Mouse (Mus musculus): ENCODE data around the gene Bhlhb9. TPM values are rescaled to one million over a fixed set of nuclear protein-coding genes. Genes with fewer than 3 reads are reported as not detected.
"Not testable (repeated sequence)": the region's sequence is repeated elsewhere in the genome, so short reads cannot be mapped to it uniquely, and the experiment has no call there.

The Bhlhb9 gene
- total RNA-seq (2021), result 10 to 100 TPM; 66.2 to 71.2 TPM
- long read RNA-seq, experiment 1, transcript Bhlhb9-201 (5 exons, 2,823 nt), result minor isoform, 8 of 130 reads
- long read RNA-seq, experiment 1, transcript Bhlhb9-204 (5 exons, 2,812 nt), result major isoform, 88 of 130 reads
- long read RNA-seq, experiment 1, partial matches to known transcripts, result 8 of 130 reads
- long read RNA-seq, experiment 1, other reads (novel, unspliced or antisense), result 26 of 130 reads
- long read RNA-seq, experiment 2, transcript Bhlhb9-204 (5 exons, 2,812 nt), result major isoform, 70 of 126 reads
- long read RNA-seq, experiment 2, partial matches to known transcripts, result 6 of 126 reads
- long read RNA-seq, experiment 2, other reads (novel, unspliced or antisense), result 46 of 126 reads

- intact Hi-C loops (cut with DNase I), result not testable (repeated sequence)
Measured at GRCm38 (mm10) chrX:135797212-135797644, at the start of gene Bhlhb9. Bhlhb9 (plus strand) TSS chrX:135797594.

GRCm38 (mm10) chrX:135752832-135753231 lies 44.6 kb upstream of the Bhlhb9 start:
- DNase-seq (ENCODE audit: low spot score in 2 of 2), result peak; percentile 76 to 80
- intact Hi-C loops (cut with DNase I), result no loop called here

More at GRCm38 (mm10) chrX:135797212-135797644, at the start of gene Bhlhb9:
- peak; percentile 58 to 71 for DNase-seq (ENCODE audit: low spot score in 2 of 2)

- intact Hi-C loops (cut with DNase I), result no loop called here
- peak; percentile 34 to 59 for DNase-seq (ENCODE audit: low spot score in 2 of 2)
Measured at GRCm38 (mm10) chrX:135761707-135762106, 35.7 kb upstream of the Bhlhb9 start.

GRCm38 (mm10) chrX:135768043-135768548 lies 29.3 kb upstream of the Bhlhb9 start:
- DNase-seq (ENCODE audit: low spot score in 2 of 2), result no peak
- intact Hi-C loops (cut with DNase I), result no loop called here

- intact Hi-C loops (cut with DNase I), result no loop called here
- DNase-seq (ENCODE audit: low spot score in 2 of 2), result no peak
Measured at GRCm38 (mm10) chrX:135768565-135768964, 28.8 kb upstream of the Bhlhb9 start.

- no peak for DNase-seq (ENCODE audit: low spot score in 2 of 2)
- intact Hi-C loops (cut with DNase I), result no loop called here
Measured at GRCm38 (mm10) chrX:135791536-135791935, 5.9 kb upstream of the Bhlhb9 start.

GRCm38 (mm10) chrX:135792326-135792725 lies 5.1 kb upstream of the Bhlhb9 start:
- intact Hi-C loops (cut with DNase I), result no loop called here
- DNase-seq (ENCODE audit: low spot score in 2 of 2), result no peak

- intact Hi-C loops (cut with DNase I), result not testable (repeated sequence)
- DNase-seq (ENCODE audit: low spot score in 2 of 2), result peak; percentile 66 to 79
Measured at GRCm38 (mm10) chrX:135795591-135796304, 1.6 kb upstream of the Bhlhb9 start.

- intact Hi-C loops (cut with DNase I); DNase-seq (ENCODE audit: low spot score in 2 of 2): not testable (repeated sequence)
Measured at GRCm38 (mm10) chrX:135796305-135797211, 836 bp upstream of the Bhlhb9 start.

GRCm38 (mm10) chrX:135804149-135804548 lies 6.8 kb downstream of the Bhlhb9 start:
- intact Hi-C loops (cut with DNase I), result loop anchor here (5.0 kb wide), 1 partner anchor 38 kb away; no protein-coding TSS in a partner anchor
- DNase-seq (ENCODE audit: low spot score in 2 of 2), result no peak

- intact Hi-C loops (cut with DNase I), result loop anchor here (5.0 kb wide), 1 partner anchor 157 kb away; no protein-coding TSS in a partner anchor
- DNase-seq (ENCODE audit: low spot score in 2 of 2), result peak; percentile 52 to 68
Measured at GRCm38 (mm10) chrX:135805780-135806179, 8.4 kb downstream of the Bhlhb9 start.

- not testable (repeated sequence) for DNase-seq (ENCODE audit: low spot score in 2 of 2)
Measured at GRCm38 (mm10) chrX:135835896-135836295, 38.5 kb downstream of the Bhlhb9 start.

GRCm38 (mm10) chrX:135837896-135838295 lies 40.5 kb downstream of the Bhlhb9 start:
- no peak for DNase-seq (ENCODE audit: low spot score in 2 of 2)
- intact Hi-C loops (cut with DNase I), result no loop called here

More at GRCm38 (mm10) chrX:135835896-135836295, 38.5 kb downstream of the Bhlhb9 start:
- intact Hi-C loops (cut with DNase I), result not testable (repeated sequence)

GRCm38 (mm10) chrX:135838521-135839360 lies 41.3 kb downstream of the Bhlhb9 start, which contains the start of gene Gprasp2:
Gprasp2 (plus strand) TSS chrX:135839034.
- DNase-seq (ENCODE audit: low spot score in 2 of 2), result peak; percentile 57 to 66
- intact Hi-C loops (cut with DNase I), result not testable (repeated sequence)

- peak; percentile 46 to 50 for DNase-seq (ENCODE audit: low spot score in 2 of 2)
- intact Hi-C loops (cut with DNase I), result loop anchor here (5.0 kb wide), 1 partner anchor 37 kb away; no protein-coding TSS in a partner anchor
Measured at GRCm38 (mm10) chrX:135839397-135840391, 42.3 kb downstream of the Bhlhb9 start.

- intact Hi-C loops (cut with DNase I), result not testable (repeated sequence)
Measured at GRCm38 (mm10) chrX:135866806-135867205, 69.4 kb downstream of the Bhlhb9 start.

GRCm38 (mm10) chrX:135876679-135877078 lies 79.3 kb downstream of the Bhlhb9 start:
- intact Hi-C loops (cut with DNase I), result no loop called here
- no peak for DNase-seq (ENCODE audit: low spot score in 2 of 2)

More at GRCm38 (mm10) chrX:135866806-135867205, 69.4 kb downstream of the Bhlhb9 start:
- not testable (repeated sequence) for DNase-seq (ENCODE audit: low spot score in 2 of 2)
